Mouse (Mus musculus): ENCODE measurements at regions not wholly inside any gene's neighbourhood (a gene's known extent, or its start where the extent isn't known, plus 50 kb on each side); places are given as distances from the start of the nearest gene placed in this dataset.

- TF ChIP-seq POLR2A (IDR thresholded peaks at IDR 0.05; ENCODE audit: insufficient read length, low read depth) (no peak), MYOD1 (IDR thresholded peaks at IDR 0.05; ENCODE audit: control insufficient read depth in 1 of 3, insufficient read length in 2 of 3, low read depth in 2 of 3) (no peak), CEBPB (IDR thresholded peaks at IDR 0.05; ENCODE audit: insufficient read depth, poor library complexity, severe bottlenecking) (no peak), MYOG (IDR thresholded peaks at IDR 0.05; ENCODE audit: control insufficient read depth in 1 of 3, insufficient read depth in 1 of 3, insufficient read length in 2 of 3, low read depth in 2 of 3) (no peak), USF1 (IDR thresholded peaks at IDR 0.05; ENCODE audit: low read depth) (no peak), E2F4 (IDR thresholded peaks at IDR 0.05; ENCODE audit: insufficient read depth) (no peak), SRF (IDR thresholded peaks at IDR 0.05; ENCODE audit: control insufficient read depth, insufficient read length, low read depth) (no peak), MAX (IDR thresholded peaks at IDR 0.05; ENCODE audit: low read depth) (no peak), TCF12 (IDR thresholded peaks at IDR 0.05; ENCODE audit: insufficient read depth, poor library complexity, severe bottlenecking) (no peak)
These were observed 288.8 kb downstream of the Gpam start for GRCm38 (mm10) chr19:54838231-54838630.

All from myocyte (in vitro differentiated cells).